Mouse (Mus musculus) neural tube, embryonic 15.5 days (tissue): ENCODE measurements at regions not wholly inside any gene's neighbourhood (a gene's known extent, or its start where the extent isn't known, plus 50 kb on each side); places are given as distances from the start of the nearest gene placed in this dataset.

ENCODE experiments used
- ATAC-seq: fragments of 200-750 bp; cut with Nextera tagmentation; 2 replicates; pipeline ENCODE4 v1.8.0; 2017; ENCODE audit warnings: mild to moderate bottlenecking, moderate TSS enrichment, moderate library complexity; ENCODE audit not compliant: low FRiP score
- H3K27ac ChIP-seq: fragments of 300-500 bp; sonication (generic); replicated peaks from 2 replicates; pipeline ENCODE4 v1.5.1; 2015; ENCODE audit warnings: mild to moderate bottlenecking, inconsistent platforms
- H3K27me3 ChIP-seq: fragments of 300-500 bp; sonication (generic); replicated peaks from 2 replicates; pipeline ENCODE4 v1.6.1; 2015; ENCODE audit warnings: inconsistent platforms
- H3K36me3 ChIP-seq: fragments of 300-500 bp; sonication (generic); 2 replicates; pipeline ENCODE4 v1.6.1; 2015; ENCODE audit warnings: inconsistent platforms
- H3K4me1 ChIP-seq: fragments of 300-500 bp; sonication (generic); 2 replicates; pipeline ENCODE4 v1.6.1; 2015; ENCODE audit warnings: inconsistent platforms
- H3K4me2 ChIP-seq: fragments of 300-500 bp; sonication (generic); 2 replicates; pipeline ENCODE4 v1.6.1; 2015; ENCODE audit warnings: inconsistent platforms, mild to moderate bottlenecking, moderate library complexity
- H3K4me3 ChIP-seq: fragments of 300-500 bp; sonication (generic); replicated peaks from 2 replicates; pipeline ENCODE4 v1.5.1; 2015; ENCODE audit warnings: mild to moderate bottlenecking, inconsistent platforms
- H3K9ac ChIP-seq: fragments of 300-500 bp; sonication (generic); replicated peaks from 2 replicates; pipeline ENCODE4 v1.6.1; 2015; ENCODE audit warnings: mild to moderate bottlenecking, inconsistent platforms
- H3K9me3 ChIP-seq: fragments of 300-500 bp; sonication (generic); replicated peaks from 2 replicates; pipeline ENCODE4 v1.6.1; 2016; ENCODE audit warnings: inconsistent platforms
- WGBS: fragments of 180-500 bp; shearing (Covaris S2); methylation state at CpG from one replicate; pipeline ENCODE4 v1.1.7; 2015; ENCODE audit warnings: mixed read lengths; 5-methylcytosine and 5-hydroxymethylcytosine counted together

- no peaks in the 10 kb centered on the region for H3K9me3 ChIP-seq
- no peaks in the 10 kb centered on the region for H3K27me3 ChIP-seq
- no peak for ATAC-seq
- no peak overlapping the region for H3K9ac ChIP-seq
- no peak overlapping the region for H3K27ac ChIP-seq
- 88% methylated on average over 17 of the region's 17 CpGs for whole genome bisulfite sequencing
- H3K4me1 ChIP-seq = no peaks in the 10 kb centered on the region
- H3K4me3 ChIP-seq = no peak overlapping the region
- no peaks in the 10 kb centered on the region for H3K36me3 ChIP-seq
- no peak overlapping the region for H3K4me2 ChIP-seq
Observed at GRCm38 (mm10) chr14:76278751-76279450, 135.9 kb upstream of the Tsc22d1 start.

DNA sequence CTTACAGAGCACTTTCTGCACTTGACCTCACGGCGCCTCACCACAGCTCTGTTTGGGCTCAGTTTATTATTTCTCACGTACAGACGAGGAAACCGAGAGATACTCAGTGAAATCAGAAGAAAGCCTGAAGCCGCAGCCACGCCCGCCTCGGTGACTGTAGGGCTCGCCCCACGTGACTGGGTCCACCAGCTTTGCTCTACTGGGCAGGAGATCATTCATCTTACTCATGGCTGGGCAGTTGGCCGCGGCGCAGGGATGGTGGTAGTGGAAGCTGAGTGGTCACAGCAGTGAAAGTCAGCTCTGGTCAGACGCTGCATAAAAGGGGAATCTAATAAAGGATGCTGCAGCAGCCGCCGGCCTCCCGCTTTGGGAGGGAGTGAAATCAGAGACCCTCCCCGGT lies 135.2 kb upstream of the Tsc22d1 start:
- H3K9ac ChIP-seq = no peak overlapping the region
- H3K27ac ChIP-seq = no peak overlapping the region
- no peaks in the 10 kb centered on the region for H3K4me1 ChIP-seq
- WGBS = 87% methylated on average over 19 of the region's 19 CpGs
- no peak overlapping the region for H3K4me3 ChIP-seq
- no peaks in the 10 kb centered on the region for H3K36me3 ChIP-seq
- H3K9me3 ChIP-seq = no peaks in the 10 kb centered on the region
- ATAC-seq = no peak
- no peaks in the 10 kb centered on the region for H3K27me3 ChIP-seq
- no peak overlapping the region for H3K4me2 ChIP-seq

DNA sequence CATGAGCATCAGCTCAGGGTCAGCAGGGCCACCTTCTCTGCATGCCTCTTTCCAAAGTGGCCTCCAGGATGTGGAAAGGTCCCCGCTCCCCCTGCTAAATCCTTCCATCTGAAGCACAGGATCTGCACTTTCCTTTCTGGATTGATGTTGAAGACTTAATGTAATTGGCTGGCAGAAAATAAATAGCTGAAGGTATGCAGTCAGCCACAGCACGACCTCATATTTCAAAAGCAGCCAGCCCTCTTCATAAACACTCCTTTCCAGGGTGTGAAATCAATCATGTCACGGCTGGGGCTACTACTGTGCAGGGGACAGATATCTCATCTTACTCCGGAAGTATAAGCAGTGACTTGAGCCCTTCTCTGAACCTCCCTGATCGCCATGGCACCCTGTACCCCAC lies 132.9 kb upstream of the Tsc22d1 start:
- Histone ChIP-seq H3K4me2 (no peak overlapping the region), H3K4me1 (no peaks in the 10 kb centered on the region), H3K4me3 (no peak overlapping the region), H3K27ac (no peak overlapping the region), H3K9me3 (no peaks in the 10 kb centered on the region), H3K27me3 (no peaks in the 10 kb centered on the region), H3K36me3 (no peaks in the 10 kb centered on the region), H3K9ac (no peak overlapping the region)
- 39% methylated on average over 5 of the region's 5 CpGs for WGBS
- ATAC-seq = no peak

GRCm38 (mm10) chr14:76287768-76288167 lies 127.0 kb upstream of the Tsc22d1 start:
- Histone ChIP-seq H3K4me1 (no peaks in the 10 kb centered on the region), H3K9ac (no peak overlapping the region)

DNA sequence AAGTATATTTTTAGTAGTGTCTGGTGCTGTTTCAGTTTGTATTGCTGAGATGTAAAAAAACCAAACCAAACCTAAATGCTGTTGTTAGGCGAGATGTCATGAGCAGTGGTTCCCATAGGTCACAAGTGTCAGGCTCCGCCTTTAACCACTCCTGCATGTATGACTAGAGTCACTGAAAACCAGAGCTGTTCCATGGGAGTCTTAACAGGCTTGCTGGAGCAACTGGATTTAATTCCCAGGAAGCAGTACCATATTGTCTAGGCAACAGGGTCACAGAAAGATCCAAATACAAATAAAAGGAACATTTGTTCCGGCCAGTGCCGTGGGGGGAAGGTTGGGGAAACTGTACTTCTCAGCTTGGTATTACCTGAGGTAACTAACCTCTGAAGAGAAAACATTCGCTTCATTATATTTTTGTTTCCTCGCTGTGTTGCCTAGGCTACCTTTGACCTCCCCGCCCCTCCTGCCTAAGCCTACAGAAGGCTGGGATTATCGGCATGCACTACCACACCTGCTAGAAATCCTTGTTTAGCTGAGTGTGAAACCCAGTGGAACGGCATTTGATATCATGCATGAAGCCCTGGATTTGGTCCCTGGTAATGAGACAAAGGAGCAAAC lies 124.3 kb upstream of the Tsc22d1 start:
- no peaks in the 10 kb centered on the region for H3K27me3 ChIP-seq
- no peak overlapping the region for H3K9ac ChIP-seq
- no peak for ATAC-seq
- 53% methylated on average over 9 of the region's 9 CpGs for WGBS
- no peak overlapping the region for H3K27ac ChIP-seq
- H3K36me3 ChIP-seq = no peaks in the 10 kb centered on the region
- no peak overlapping the region for H3K4me3 ChIP-seq
- H3K9me3 ChIP-seq = no peaks in the 10 kb centered on the region
- H3K4me2 ChIP-seq = no peak overlapping the region
- H3K4me1 ChIP-seq = no peaks in the 10 kb centered on the region

More at GRCm38 (mm10) chr14:76287768-76288167, 127.0 kb upstream of the Tsc22d1 start:
- Histone ChIP-seq H3K36me3 (no peaks in the 10 kb centered on the region), H3K4me3 (no peak overlapping the region), H3K9me3 (no peaks in the 10 kb centered on the region), H3K27me3 (no peaks in the 10 kb centered on the region), H3K27ac (no peak overlapping the region), H3K4me2 (no peak overlapping the region)
- WGBS = 93% methylated on average over 8 of the region's 8 CpGs
- no peak for ATAC-seq

- Histone ChIP-seq H3K4me2 (no peak overlapping the region), H3K9ac (no peak overlapping the region), H3K4me3 (no peak overlapping the region), H3K36me3 (no peaks in the 10 kb centered on the region), H3K27me3 (no peaks in the 10 kb centered on the region), H3K27ac (no peak overlapping the region), H3K9me3 (no peaks in the 10 kb centered on the region), H3K4me1 (no peaks in the 10 kb centered on the region)
- ATAC-seq = no peak
- 42% methylated on average over 4 of the region's 4 CpGs for WGBS
Observed at GRCm38 (mm10) chr14:76292211-76292610, 122.5 kb upstream of the Tsc22d1 start.

DNA sequence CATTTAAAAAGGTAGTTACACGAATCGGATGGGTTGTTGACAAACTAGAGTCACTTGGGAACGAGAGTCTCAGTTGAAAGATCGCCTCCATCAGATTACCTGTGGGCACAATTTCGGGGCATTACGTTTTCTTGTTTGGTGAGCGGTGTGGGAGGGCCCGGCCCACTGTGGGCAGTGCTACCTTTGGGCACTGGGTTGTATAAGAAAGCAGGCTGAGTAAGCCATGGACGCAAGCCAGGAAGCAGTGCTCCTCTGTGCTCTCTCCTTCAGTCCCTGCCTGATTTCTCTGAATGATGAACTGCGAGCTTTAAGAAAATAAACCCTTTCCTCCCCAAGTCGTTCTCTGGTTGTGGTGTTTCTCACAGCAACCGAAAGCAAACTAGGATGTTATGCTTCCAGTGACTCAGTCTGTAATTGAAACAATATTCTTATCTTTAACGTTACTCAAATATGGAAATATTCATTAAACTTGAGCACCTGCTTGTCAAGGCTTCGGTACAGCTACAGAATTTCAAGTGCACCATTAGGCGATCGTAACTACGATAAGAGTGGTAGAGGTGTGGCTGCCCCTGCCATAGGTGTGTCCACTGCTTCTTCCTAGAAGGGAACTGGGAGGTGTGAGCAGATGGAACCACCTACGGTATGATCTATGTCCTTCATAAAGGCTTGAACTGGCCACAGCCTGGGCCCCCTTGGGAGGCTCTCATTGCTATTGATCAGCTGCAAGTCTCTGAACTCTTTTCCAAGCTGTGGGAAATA lies 119.2 kb upstream of the Tsc22d1 start:
- H3K4me1 ChIP-seq = no peaks in the 10 kb centered on the region
- no peak for ATAC-seq
- no peak overlapping the region for H3K4me2 ChIP-seq
- WGBS = 93% methylated on average over 18 of the region's 18 CpGs
- no peak overlapping the region for H3K9ac ChIP-seq
- H3K9me3 ChIP-seq = no peaks in the 10 kb centered on the region
- no peaks in the 10 kb centered on the region for H3K36me3 ChIP-seq
- no peak overlapping the region for H3K4me3 ChIP-seq
- H3K27me3 ChIP-seq = no peaks in the 10 kb centered on the region
- no peak overlapping the region for H3K27ac ChIP-seq

DNA sequence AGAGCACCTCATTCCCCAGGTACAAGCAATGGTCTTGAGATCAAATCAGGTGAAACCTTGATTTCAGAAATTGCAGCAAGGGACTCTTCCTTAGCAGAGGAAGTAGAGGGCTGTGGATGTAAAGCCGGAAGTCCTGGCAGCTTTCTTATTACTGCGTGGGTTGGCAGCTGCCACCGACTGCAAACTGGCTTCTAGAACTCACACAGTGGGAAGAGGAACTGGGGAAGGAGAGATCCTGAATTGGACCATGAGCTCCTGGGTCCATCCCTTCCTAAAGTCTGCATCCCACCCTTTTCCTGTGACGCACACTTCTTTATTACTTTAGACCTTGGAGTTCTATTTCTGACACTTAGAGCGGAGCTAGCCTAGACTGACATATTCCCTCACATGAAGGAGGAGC lies 116.9 kb upstream of the Tsc22d1 start:
- H3K36me3 ChIP-seq = no peaks in the 10 kb centered on the region
- H3K9ac ChIP-seq = no peak overlapping the region
- WGBS = 92% methylated on average over 5 of the region's 5 CpGs
- no peak overlapping the region for H3K4me3 ChIP-seq
- no peaks in the 10 kb centered on the region for H3K9me3 ChIP-seq
- no peak for ATAC-seq
- H3K4me2 ChIP-seq = no peak overlapping the region
- no peaks in the 10 kb centered on the region for H3K27me3 ChIP-seq
- H3K4me1 ChIP-seq = no peaks in the 10 kb centered on the region
- H3K27ac ChIP-seq = no peak overlapping the region

DNA sequence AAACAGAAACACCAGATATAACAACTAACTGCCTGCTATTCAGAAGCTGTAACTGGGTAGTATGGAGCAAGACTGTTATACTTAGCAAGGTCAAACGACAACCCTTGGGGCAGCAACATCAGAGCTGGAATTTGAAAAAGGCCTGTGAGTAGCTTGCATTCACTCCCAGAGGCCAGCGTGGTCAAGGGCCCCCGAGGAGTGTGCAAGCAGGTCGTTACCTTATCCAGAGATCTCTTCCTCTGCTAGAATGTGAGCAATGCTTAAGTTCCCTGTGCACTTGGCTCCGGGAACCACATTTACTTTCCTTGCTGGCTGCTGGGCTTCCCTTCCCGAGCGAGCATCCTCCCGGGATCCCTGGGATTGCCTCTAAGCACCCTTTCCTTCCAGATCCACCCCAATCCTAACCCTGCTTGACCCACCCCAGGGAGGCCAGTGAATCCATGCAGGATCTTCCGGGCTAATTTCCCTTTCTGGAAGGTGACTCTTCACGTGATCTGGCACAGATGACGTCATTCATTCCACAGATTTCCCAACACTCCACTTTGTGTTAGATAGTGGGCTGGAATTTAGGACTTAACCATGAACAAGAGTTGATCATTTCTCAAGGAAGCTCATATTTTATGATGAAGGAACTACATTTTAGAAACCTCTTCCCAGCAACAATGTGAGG lies 112.3 kb upstream of the Tsc22d1 start:
- H3K36me3 ChIP-seq = no peaks in the 10 kb centered on the region
- ATAC-seq = no peak

GRCm38 (mm10) chr14:76307603-76308002 lies 107.2 kb upstream of the Tsc22d1 start:
- Histone ChIP-seq H3K27ac (no peak overlapping the region), H3K27me3 (no peaks in the 10 kb centered on the region), H3K9me3 (no peaks in the 10 kb centered on the region), H3K4me2 (no peak overlapping the region), H3K9ac (no peak overlapping the region), H3K36me3 (no peaks in the 10 kb centered on the region), H3K4me1 (peaks cover 8% of the 10 kb centered on the region), H3K4me3 (no peak overlapping the region)
- no peak for ATAC-seq
- WGBS = 66% methylated on average over 2 of the region's 2 CpGs

More for the DNA sequence above, 112.3 kb upstream of the Tsc22d1 start:
- no peaks in the 10 kb centered on the region for H3K4me1 ChIP-seq
- H3K4me3 ChIP-seq = no peak overlapping the region
- H3K27me3 ChIP-seq = no peaks in the 10 kb centered on the region
- 80% methylated on average over 11 of the region's 11 CpGs for WGBS
- no peak overlapping the region for H3K27ac ChIP-seq
- H3K4me2 ChIP-seq = no peak overlapping the region
- H3K9me3 ChIP-seq = no peaks in the 10 kb centered on the region
- no peak overlapping the region for H3K9ac ChIP-seq

- no peaks in the 10 kb centered on the region for H3K36me3 ChIP-seq
- peak overlapping the region; percentile 14; the same call in 1 of the 2 replicates for H3K9ac ChIP-seq
- ATAC-seq = peak; percentile 24; the same call in 1 of the 2 replicates
- H3K27me3 ChIP-seq = no peaks in the 10 kb centered on the region
- 23% methylated on average over 12 of the region's 12 CpGs for WGBS
- 0 out of 2 replicates have a peak overlapping the region, but pooled peaks have one; percentile 15 for H3K27ac ChIP-seq
- no peaks in the 10 kb centered on the region for H3K9me3 ChIP-seq
- H3K4me2 ChIP-seq = peak overlapping the region; percentile 49
- peak overlapping the region; percentile 24; the same call in 1 of the 2 replicates for H3K4me3 ChIP-seq
- H3K4me1 ChIP-seq = peaks cover 13% of the 10 kb centered on the region
Observed at GRCm38 (mm10) chr14:76308188-76308812, 106.5 kb upstream of the Tsc22d1 start.
